Mouse (Mus musculus) forebrain, embryonic 11.5 days (tissue): ENCODE results near the gene Fastk. TPM values are rescaled to one million over a fixed set of nuclear protein-coding genes. Genes with fewer than 3 reads are reported as not detected.
A peak's percentile ranks its signal among the peaks of the same experiment; 100 is the strongest.

Experiments
- ATAC-seq: fragments of 200-750 bp; cut with Nextera tagmentation; replicated peaks from 2 replicates; pipeline ENCODE4 v1.8.0; 2017; ENCODE audit warnings: moderate TSS enrichment; ENCODE audit not compliant: low FRiP score
- DNase-seq: peaks from one replicate; pipeline ENCODE4 v3.0.0-alpha.2; 2017; ENCODE audit warnings: low spot score
- H3K27ac ChIP-seq: fragments of 300-500 bp; sonication (generic); 2 replicates; pipeline ENCODE4 v1.5.1; 2014; ENCODE audit warnings: low read depth, low read length
- H3K27me3 ChIP-seq: fragments of 300-500 bp; sonication (generic); 2 replicates; pipeline ENCODE4 v1.6.1; 2014; ENCODE audit warnings: mild to moderate bottlenecking, low read length, mixed read lengths; ENCODE audit not compliant: control insufficient read depth, insufficient read depth
- H3K36me3 ChIP-seq: fragments of 300-500 bp; sonication (generic); 2 replicates; pipeline ENCODE4 v1.6.1; 2014; ENCODE audit warnings: mild to moderate bottlenecking, low read length, moderate library complexity, mixed read lengths; ENCODE audit not compliant: control insufficient read depth, insufficient read depth
- H3K4me1 ChIP-seq: fragments of 300-500 bp; sonication (generic); replicated peaks from 2 replicates; pipeline ENCODE4 v1.6.1; 2014; ENCODE audit warnings: low read length, mixed read lengths; ENCODE audit not compliant: control insufficient read depth, insufficient read depth
- H3K4me2 ChIP-seq: fragments of 300-500 bp; sonication (generic); 2 replicates; pipeline ENCODE4 v1.6.1; 2014; ENCODE audit warnings: low read depth, mild to moderate bottlenecking, low read length, moderate library complexity, mixed read lengths; ENCODE audit not compliant: severe bottlenecking
- H3K4me3 ChIP-seq: fragments of 300-500 bp; sonication (generic); 2 replicates; pipeline ENCODE4 v1.5.1; 2014; ENCODE audit warnings: low read depth, low read length
- H3K9ac ChIP-seq: fragments of 300-500 bp; sonication (generic); 2 replicates; pipeline ENCODE4 v1.6.1; 2014; ENCODE audit warnings: low read length
- H3K9me3 ChIP-seq: fragments of 300-500 bp; sonication (generic); 2 replicates; pipeline ENCODE4 v1.6.1; 2016; ENCODE audit warnings: low read length, mixed read lengths; ENCODE audit not compliant: control insufficient read depth
- WGBS: fragments of 180-500 bp; shearing (Covaris S2); extraction: QIAGEN DNeasy Blood & Tissue Kit; methylation state at CpG from one replicate; pipeline ENCODE4 v1.1.7; 2014; 5-methylcytosine and 5-hydroxymethylcytosine counted together
- polyA plus RNA-seq: library from polyadenylated mRNA; unstranded; fragments of >200 nt; fragmentation: Nextera tagmentation; extraction: Ambion mirVana; gene quantifications from 2 replicates; pipeline ENCODE4 v1.2.1, GENCODE M21; 2014

Fastk gene
- polyA plus RNA-seq, 1 experiment from 2014 or later, result 104 TPM

DNA sequence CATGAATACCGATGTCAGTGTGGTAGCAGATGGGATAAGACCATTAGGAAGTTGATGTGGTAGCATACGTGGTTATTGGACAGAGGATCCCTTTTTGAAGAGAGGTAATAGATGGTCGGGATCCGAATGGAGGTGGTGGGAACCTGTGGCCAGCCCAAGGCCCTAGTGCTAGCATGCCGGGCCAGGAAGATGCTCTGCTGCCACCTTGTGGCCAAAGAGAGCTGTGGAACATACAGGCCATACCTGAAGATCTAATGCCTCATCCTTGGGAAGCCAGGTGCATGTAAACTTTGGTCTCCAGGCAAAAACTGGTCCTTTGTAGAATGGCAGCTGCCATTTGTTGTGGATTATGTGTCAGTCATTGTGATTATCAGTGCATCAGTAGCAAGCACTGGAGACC lies 25.5 kb upstream of the Fastk start:
- H3K4me2 ChIP-seq, result no peak overlapping the region

DNA sequence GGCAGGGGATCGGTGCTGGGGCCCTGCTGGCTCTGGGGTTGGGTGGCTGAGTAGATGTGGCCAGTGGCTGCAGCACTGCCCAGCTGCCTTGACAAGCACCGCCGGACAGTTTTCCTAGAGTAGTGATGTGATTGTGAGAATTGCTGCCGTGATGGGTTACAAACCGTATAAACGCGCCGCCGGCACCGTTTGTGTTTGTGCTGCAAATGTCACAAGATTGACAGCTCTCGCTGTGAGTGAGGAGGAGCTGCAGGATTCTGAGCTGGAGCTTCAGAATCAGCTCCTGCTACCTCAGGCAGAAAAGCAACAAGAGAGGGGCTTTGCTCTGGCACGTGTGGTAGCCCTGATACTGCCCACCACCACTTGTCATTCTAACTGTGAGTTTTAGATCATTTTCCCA lies 21.7 kb upstream of the Fastk start:
- WGBS, result 52% methylated on average over 12 of the region's 12 CpGs
- no peak overlapping the region for H3K27ac ChIP-seq
- no peaks in the 10 kb centered on the region for H3K36me3 ChIP-seq
- H3K9me3 ChIP-seq, result no peaks in the 10 kb centered on the region
- H3K9ac ChIP-seq, result no peak overlapping the region
- no peaks in the 10 kb centered on the region for H3K4me1 ChIP-seq
- H3K4me3 ChIP-seq, result no peak overlapping the region
- H3K4me2 ChIP-seq, result no peak overlapping the region
- H3K27me3 ChIP-seq, result no peaks in the 10 kb centered on the region
- ATAC-seq (no peak), DNase-seq (no peak)

More for the DNA sequence above, 25.5 kb upstream of the Fastk start:
- H3K27me3 ChIP-seq, result peaks cover 22% of the 10 kb centered on the region
- no peaks in the 10 kb centered on the region for H3K36me3 ChIP-seq
- DNase-seq (peak; percentile 85), ATAC-seq (peak; percentile 56; the same call in 1 of the 2 replicates)
- H3K4me1 ChIP-seq, result peaks cover 16% of the 10 kb centered on the region
- H3K9me3 ChIP-seq, result no peaks in the 10 kb centered on the region
- H3K9ac ChIP-seq, result no peak overlapping the region
- H3K27ac ChIP-seq, result no peak overlapping the region
- no peak overlapping the region for H3K4me3 ChIP-seq
- whole genome bisulfite sequencing, result 11% methylated on average over 5 of the region's 5 CpGs

- Histone ChIP-seq H3K4me2 (0 out of 2 replicates have a peak overlapping the region, but pooled peaks have one; percentile 8), H3K9me3 (no peaks in the 10 kb centered on the region), H3K4me3 (no peak overlapping the region), H3K36me3 (no peaks in the 10 kb centered on the region; the same call in 1 of the 2 replicates), H3K9ac (no peak overlapping the region), H3K27me3 (no peaks in the 10 kb centered on the region), H3K4me1 (peaks cover 31% of the 10 kb centered on the region), H3K27ac (no peak overlapping the region)
- DNase-seq (no peak), ATAC-seq (no peak)
- 64% methylated on average over 7 of the region's 7 CpGs for WGBS
Measured at GRCm38 (mm10) chr5:24455613-24456012, 10.5 kb upstream of the Fastk start.

DNA sequence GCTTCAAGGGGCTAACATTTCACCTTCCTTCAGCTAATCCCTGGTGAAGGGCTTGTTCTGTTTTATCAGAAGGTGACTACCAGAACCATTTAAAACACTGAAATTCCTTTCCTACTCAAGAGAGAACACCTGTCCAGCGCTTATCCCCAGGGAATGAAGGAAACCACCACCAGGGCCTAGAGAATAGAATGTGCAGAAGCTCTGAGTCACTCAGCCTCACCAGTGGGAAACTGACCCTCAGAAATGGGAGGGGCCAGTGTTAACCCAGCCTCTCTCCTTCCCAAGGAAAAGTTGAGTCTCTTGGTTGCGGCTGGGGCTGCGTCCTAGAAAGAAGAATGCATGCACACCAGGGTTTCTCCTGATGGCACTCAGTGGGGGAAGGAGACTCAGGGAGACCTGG lies 10.0 kb upstream of the Fastk start:
- Histone ChIP-seq H3K27ac (0 out of 2 replicates have a peak overlapping the region, but pooled peaks have one; percentile 4), H3K9me3 (no peaks in the 10 kb centered on the region), H3K4me1 (peaks cover 31% of the 10 kb centered on the region), H3K4me3 (no peak overlapping the region), H3K36me3 (no peaks in the 10 kb centered on the region; the same call in 1 of the 2 replicates), H3K9ac (no peak overlapping the region), H3K4me2 (0 out of 2 replicates have a peak overlapping the region, but pooled peaks have one; percentile 15), H3K27me3 (no peaks in the 10 kb centered on the region)
- DNase-seq (no peak), ATAC-seq (no peak)
- 66% methylated on average over 3 of the region's 3 CpGs for WGBS

DNA sequence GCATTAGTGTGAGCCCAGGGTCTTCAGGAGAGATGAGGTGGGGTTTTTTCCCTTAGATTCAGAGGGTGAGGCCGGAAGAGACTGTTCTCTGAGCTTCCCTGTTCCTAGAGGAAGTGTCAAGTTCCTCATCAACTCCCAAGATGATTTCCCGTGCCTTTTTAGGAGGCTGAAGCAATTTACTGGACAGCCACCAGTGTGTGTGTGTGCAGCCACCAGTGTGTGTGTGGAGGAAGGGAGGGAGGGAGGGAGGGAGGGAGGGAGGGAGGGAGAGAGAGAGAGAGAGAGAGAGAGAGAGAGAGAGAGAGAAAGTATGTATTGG lies 8.9 kb upstream of the Fastk start:
- H3K4me1 ChIP-seq, result peaks cover 31% of the 10 kb centered on the region
- no peaks in the 10 kb centered on the region; the same call in 1 of the 2 replicates for H3K36me3 ChIP-seq
- no peak overlapping the region; the same call in 1 of the 2 replicates for H3K9ac ChIP-seq
- H3K27me3 ChIP-seq, result no peaks in the 10 kb centered on the region
- DNase-seq (no peak), ATAC-seq (0 out of 2 replicates have a peak, but pooled peaks have one; percentile 1)
- H3K9me3 ChIP-seq, result no peaks in the 10 kb centered on the region
- WGBS, result 23% methylated on average over 2 of the region's 2 CpGs
- peak overlapping the region; percentile 98 for H3K4me2 ChIP-seq
- peak overlapping the region; percentile 93 for H3K4me3 ChIP-seq
- H3K27ac ChIP-seq, result peak overlapping the region; percentile 86; the same call in 1 of the 2 replicates

- no peaks in the 10 kb centered on the region for H3K27me3 ChIP-seq
- DNase-seq (peak; percentile 72), ATAC-seq (peak; percentile 8; the same call in 1 of the 2 replicates)
- H3K27ac ChIP-seq, result peak overlapping the region; percentile 86
- H3K4me2 ChIP-seq, result peak overlapping the region; percentile 98
- peaks cover 31% of the 10 kb centered on the region for H3K4me1 ChIP-seq
- H3K9me3 ChIP-seq, result no peaks in the 10 kb centered on the region
- H3K9ac ChIP-seq, result peak overlapping the region; percentile 93
- 5% methylated on average over 5 of the region's 5 CpGs for WGBS
- peak overlapping the region; percentile 93 for H3K4me3 ChIP-seq
- no peaks in the 10 kb centered on the region; the same call in 1 of the 2 replicates for H3K36me3 ChIP-seq
Measured at GRCm38 (mm10) chr5:24453283-24453984, 8.3 kb upstream of the Fastk start.

DNA sequence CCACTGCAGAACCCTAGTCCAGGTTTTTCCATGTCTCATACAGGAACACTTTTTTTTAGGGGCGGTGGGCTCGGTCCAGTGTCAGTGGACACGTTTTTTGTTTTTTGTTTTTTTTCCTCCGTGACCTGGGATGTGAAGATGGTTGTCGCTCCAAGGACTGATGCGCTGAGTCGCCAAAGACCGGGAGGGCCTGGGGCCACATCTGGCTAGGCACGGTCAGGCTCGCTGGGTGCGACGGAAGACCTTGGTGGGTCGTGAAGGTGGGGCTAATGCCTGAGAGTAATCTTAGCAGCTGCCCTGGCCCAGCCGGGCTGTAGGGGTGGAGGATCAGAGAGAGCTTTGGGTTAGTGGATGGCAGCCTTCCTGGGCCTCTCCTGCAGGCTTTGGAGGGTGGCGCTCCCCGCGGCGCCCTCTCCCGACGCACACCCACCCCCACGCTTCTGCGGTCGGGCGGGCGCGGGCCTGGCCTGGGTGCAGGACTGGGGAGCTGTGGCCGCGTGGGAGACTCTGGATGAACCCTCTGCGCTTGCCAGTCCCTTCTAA lies 7.7 kb upstream of the Fastk start:
- ATAC-seq, result peak; percentile 9; the same call in 1 of the 2 replicates

GRCm38 (mm10) chr5:24452030-24452690 lies 7.1 kb upstream of the Fastk start, which contains the start of gene Agap3:
TSS of gene Agap3 (plus strand) at chr5:24452177.
- H3K4me1 ChIP-seq, result peaks cover 36% of the 10 kb centered on the region
- peak within 1 kb of the TSS; percentile 98 for H3K4me2 ChIP-seq
- no peaks in the 10 kb centered on the region for H3K9me3 ChIP-seq
- H3K27ac ChIP-seq, result peak within 1 kb of the TSS; percentile 86
- WGBS, result 1% methylated on average over 52 of the region's 85 CpGs
- H3K9ac ChIP-seq, result peak within 1 kb of the TSS; percentile 93
- ATAC-seq (peak; percentile 55), DNase-seq (peak; percentile 74)
- H3K36me3 ChIP-seq, result no peaks in the 10 kb centered on the region; the same call in 1 of the 2 replicates
- peak within 1 kb of the TSS; percentile 93 for H3K4me3 ChIP-seq
- H3K27me3 ChIP-seq, result no peaks in the 10 kb centered on the region

More for the DNA sequence above, 7.7 kb upstream of the Fastk start:
- Histone ChIP-seq H3K9ac (peak overlapping the region; percentile 93), H3K4me2 (peak overlapping the region; percentile 98), H3K4me1 (peaks cover 35% of the 10 kb centered on the region), H3K27me3 (no peaks in the 10 kb centered on the region), H3K36me3 (no peaks in the 10 kb centered on the region; the same call in 1 of the 2 replicates), H3K4me3 (peak overlapping the region; percentile 93), H3K27ac (peak overlapping the region; percentile 86), H3K9me3 (no peaks in the 10 kb centered on the region)
- peak; percentile 66 for DNase-seq
- WGBS, result under 1% methylated on average over 29 of the region's 29 CpGs
